Mouse (Mus musculus): ENCODE measurements around the gene Ube2f. TPM values are rescaled to one million over a fixed set of nuclear protein-coding genes. Genes with fewer than 3 reads are reported as not detected.

Gene Ube2f
- polyA plus RNA-seq, 1 experiment from 2014 or later = 59.6 TPM

DNA sequence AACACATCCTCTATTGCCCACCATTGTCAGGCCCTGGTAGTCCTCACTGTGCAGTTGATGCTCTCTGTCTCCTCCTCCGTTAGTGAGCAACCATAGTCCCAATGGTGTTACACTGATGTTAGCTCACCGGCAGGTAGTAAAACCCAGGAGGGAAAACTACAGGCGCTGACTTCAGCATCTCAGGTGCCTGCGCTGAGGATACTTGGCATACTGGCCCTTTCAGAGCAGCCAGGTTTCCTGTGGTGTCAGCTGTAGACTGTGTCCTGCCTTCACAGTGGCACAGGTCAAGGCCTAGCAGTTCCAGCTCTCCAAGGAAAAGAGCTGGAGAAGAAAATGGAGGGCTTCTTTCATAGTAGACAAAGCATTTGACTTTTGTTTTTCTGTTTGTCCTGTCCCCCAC, 26.5 kb downstream of the Ube2f start:
- 96% methylated on average over 4 of the region's 4 CpGs for WGBS
- H3K4me1 ChIP-seq (ENCODE audit: control insufficient read depth, insufficient read depth, low read length) = no peaks in the 10 kb centered on the region
- no peaks in the 10 kb centered on the region for H3K9me3 ChIP-seq (replicated peaks; ENCODE audit: control insufficient read depth, low read length, poor library complexity, severe bottlenecking)
- no peaks in the 10 kb centered on the region for H3K27me3 ChIP-seq (ENCODE audit: control insufficient read depth, insufficient read depth, low read depth, low read length)
- H3K36me3 ChIP-seq (ENCODE audit: control insufficient read depth, insufficient read depth, low read length) = peaks cover 17% of the 10 kb centered on the region
- no peak overlapping the region for H3K9ac ChIP-seq (ENCODE audit: low read depth, low read length)
- no peak for ATAC-seq
- no peak overlapping the region for H3K4me2 ChIP-seq (ENCODE audit: low read length)
- H3K4me3 ChIP-seq (ENCODE audit: low read depth, low read length) = no peak overlapping the region
- no peak overlapping the region for H3K27ac ChIP-seq (ENCODE audit: low read length)

DNA sequence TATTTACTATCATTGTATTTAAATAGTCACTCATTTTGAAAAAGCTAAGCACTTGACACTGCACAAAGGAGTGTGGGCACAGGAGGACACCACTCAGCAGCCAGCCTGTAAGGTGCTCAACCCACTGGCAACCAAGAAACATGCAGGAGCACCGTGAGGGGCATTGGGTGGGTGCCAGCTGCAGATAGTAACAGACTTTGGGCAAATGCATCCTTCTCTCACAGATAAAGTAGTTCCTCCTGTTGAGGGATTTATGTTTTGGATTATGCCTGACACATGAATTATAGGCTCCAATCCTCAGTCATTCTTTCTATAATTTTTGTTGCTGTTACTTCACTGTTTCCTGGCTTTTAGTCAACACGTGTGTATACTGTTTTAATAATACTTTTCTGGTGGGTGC, 27.4 kb downstream of the Ube2f start:
- no peak overlapping the region for H3K27ac ChIP-seq (ENCODE audit: low read length)
- H3K36me3 ChIP-seq (ENCODE audit: control insufficient read depth, insufficient read depth, low read length) = peaks cover 17% of the 10 kb centered on the region
- no peaks in the 10 kb centered on the region for H3K4me1 ChIP-seq (ENCODE audit: control insufficient read depth, insufficient read depth, low read length)
- H3K27me3 ChIP-seq (ENCODE audit: control insufficient read depth, insufficient read depth, low read depth, low read length) = no peaks in the 10 kb centered on the region
- H3K4me3 ChIP-seq (ENCODE audit: low read depth, low read length) = no peak overlapping the region
- ATAC-seq = no peak
- H3K9me3 ChIP-seq (replicated peaks; ENCODE audit: control insufficient read depth, low read length, poor library complexity, severe bottlenecking) = no peaks in the 10 kb centered on the region
- no peak overlapping the region for H3K9ac ChIP-seq (ENCODE audit: low read depth, low read length)
- H3K4me2 ChIP-seq (ENCODE audit: low read length) = no peak overlapping the region
- WGBS = 94% methylated on average over 2 of the region's 2 CpGs

DNA sequence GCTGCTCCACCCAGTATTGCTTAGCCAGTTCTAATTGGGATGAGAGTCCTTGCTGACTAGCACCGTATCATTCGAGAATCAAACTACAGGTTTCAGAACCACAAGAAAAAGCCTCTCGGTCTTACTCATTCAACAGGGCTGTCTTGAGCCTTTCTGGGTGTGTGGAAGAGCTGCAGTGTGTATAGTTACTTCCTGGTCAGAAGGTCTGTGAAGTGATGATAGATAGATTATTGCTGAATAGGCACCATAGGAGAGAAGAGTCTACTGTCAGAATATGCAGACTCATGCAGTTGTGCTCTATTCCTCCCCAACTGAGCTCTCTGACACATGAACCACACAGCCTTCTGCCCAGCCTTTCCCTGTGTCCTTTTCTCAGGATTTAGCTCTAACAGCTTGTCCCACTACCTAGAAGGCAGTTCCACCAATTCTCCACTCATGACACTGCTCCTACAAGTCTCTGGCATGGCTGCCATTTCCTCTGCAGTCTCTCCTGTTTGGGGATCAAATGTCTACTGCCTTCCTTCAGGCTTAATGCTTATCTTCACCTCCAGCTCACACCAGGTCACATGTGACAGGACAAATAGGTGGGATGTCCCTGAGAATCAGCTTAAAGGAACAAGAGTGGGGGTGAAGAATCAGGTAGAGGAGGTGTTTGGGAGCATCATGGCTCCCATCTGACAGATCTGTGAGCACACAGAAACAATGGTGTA, 28.5 kb downstream of the Ube2f start:
- no peak for ATAC-seq
- Histone ChIP-seq H3K4me2 (ENCODE audit: low read length) (no peak overlapping the region), H3K27ac (ENCODE audit: low read length) (no peak overlapping the region), H3K36me3 (ENCODE audit: control insufficient read depth, insufficient read depth, low read length) (peaks cover 17% of the 10 kb centered on the region), H3K9me3 (replicated peaks; ENCODE audit: control insufficient read depth, low read length, poor library complexity, severe bottlenecking) (no peaks in the 10 kb centered on the region), H3K9ac (ENCODE audit: low read depth, low read length) (no peak overlapping the region), H3K4me1 (ENCODE audit: control insufficient read depth, insufficient read depth, low read length) (no peaks in the 10 kb centered on the region), H3K4me3 (ENCODE audit: low read depth, low read length) (no peak overlapping the region), H3K27me3 (ENCODE audit: control insufficient read depth, insufficient read depth, low read depth, low read length) (no peaks in the 10 kb centered on the region)
- WGBS = 97% methylated on average over 3 of the region's 3 CpGs

DNA sequence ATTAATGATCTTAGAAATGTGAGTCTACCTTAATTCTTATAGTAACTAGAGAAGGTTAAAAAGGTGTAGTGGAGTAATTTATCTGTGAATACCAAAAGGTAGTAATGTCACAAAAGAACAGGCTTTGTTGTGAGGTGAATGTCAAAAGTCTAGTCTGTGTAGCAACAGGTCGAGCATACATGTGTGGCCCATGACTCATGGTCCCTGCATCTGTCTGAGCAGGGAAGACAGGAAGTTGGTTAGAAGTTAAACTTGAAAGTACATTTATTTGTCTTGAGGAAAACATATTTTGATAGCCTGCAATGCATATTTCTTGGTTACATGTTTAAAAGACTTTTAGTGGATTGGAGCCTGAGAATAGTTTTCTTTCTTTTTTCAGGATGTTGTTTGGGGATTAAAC, 29.0 kb downstream of the Ube2f start:
- Histone ChIP-seq H3K36me3 (ENCODE audit: control insufficient read depth, insufficient read depth, low read length) (peaks cover 17% of the 10 kb centered on the region), H3K27ac (ENCODE audit: low read length) (no peak overlapping the region), H3K27me3 (ENCODE audit: control insufficient read depth, insufficient read depth, low read depth, low read length) (no peaks in the 10 kb centered on the region), H3K4me2 (ENCODE audit: low read length) (no peak overlapping the region), H3K4me1 (ENCODE audit: control insufficient read depth, insufficient read depth, low read length) (no peaks in the 10 kb centered on the region), H3K9ac (ENCODE audit: low read depth, low read length) (no peak overlapping the region), H3K9me3 (replicated peaks; ENCODE audit: control insufficient read depth, low read length, poor library complexity, severe bottlenecking) (no peaks in the 10 kb centered on the region), H3K4me3 (ENCODE audit: low read depth, low read length) (no peak overlapping the region)
- 87% methylated on average over 1 of the region's 1 CpGs for WGBS
- ATAC-seq = no peak

DNA sequence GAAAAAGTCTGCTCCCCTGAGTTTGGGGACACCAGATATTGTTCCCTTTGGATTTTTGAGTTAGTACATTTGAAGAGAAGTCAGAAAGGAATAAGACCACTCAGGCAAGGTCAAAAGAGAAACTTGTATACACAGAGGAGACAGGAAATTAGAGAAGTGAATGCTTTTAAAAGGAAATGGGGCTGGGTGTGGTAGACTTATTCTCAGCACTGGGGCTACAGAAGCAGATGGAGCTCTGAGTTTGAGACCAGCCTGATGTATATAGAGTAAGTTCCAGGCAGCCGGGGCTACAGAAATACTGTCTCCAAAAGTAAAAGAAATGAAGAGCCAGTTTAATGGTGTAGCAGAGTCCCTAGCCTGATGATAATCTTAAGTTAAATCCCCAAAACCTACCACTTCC, 32.5 kb downstream of the Ube2f start:
- Histone ChIP-seq H3K36me3 (ENCODE audit: control insufficient read depth, insufficient read depth, low read length) (peaks cover 25% of the 10 kb centered on the region), H3K4me3 (ENCODE audit: low read depth, low read length) (no peak overlapping the region), H3K9me3 (replicated peaks; ENCODE audit: control insufficient read depth, low read length, poor library complexity, severe bottlenecking) (no peaks in the 10 kb centered on the region), H3K27ac (ENCODE audit: low read length) (no peak overlapping the region), H3K4me2 (ENCODE audit: low read length) (no peak overlapping the region), H3K4me1 (ENCODE audit: control insufficient read depth, insufficient read depth, low read length) (no peaks in the 10 kb centered on the region), H3K9ac (ENCODE audit: low read depth, low read length) (no peak overlapping the region), H3K27me3 (ENCODE audit: control insufficient read depth, insufficient read depth, low read depth, low read length) (no peaks in the 10 kb centered on the region)
- no peak for ATAC-seq
- WGBS = 94% methylated on average over 1 of the region's 1 CpGs

DNA sequence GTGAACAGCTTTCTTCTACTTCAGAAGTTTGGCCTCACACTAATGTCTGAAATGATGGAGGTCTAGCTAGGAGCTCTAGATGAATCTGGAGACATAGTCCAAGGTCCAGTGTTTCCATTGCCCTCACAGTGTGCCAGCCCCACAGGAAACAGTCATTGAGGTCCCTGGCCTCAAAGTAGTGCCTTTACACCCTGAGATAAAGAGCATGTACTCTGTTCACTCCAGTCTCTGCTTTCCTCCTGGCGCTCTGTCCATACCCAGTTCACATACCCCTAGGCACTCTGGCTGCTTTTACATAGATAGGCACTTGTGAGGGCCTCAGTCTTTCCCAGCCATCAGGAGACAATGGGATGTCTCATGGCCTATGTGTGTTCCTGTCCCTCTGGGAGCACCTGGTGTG, 39.3 kb downstream of the Ube2f start:
- no peaks in the 10 kb centered on the region for H3K27me3 ChIP-seq (ENCODE audit: control insufficient read depth, insufficient read depth, low read depth, low read length)
- WGBS = 97% methylated on average over 1 of the region's 1 CpGs
- H3K36me3 ChIP-seq (ENCODE audit: control insufficient read depth, insufficient read depth, low read length) = peaks cover 11% of the 10 kb centered on the region
- H3K27ac ChIP-seq (ENCODE audit: low read length) = no peak overlapping the region
- no peak for ATAC-seq
- H3K9ac ChIP-seq (ENCODE audit: low read depth, low read length) = no peak overlapping the region
- H3K4me3 ChIP-seq (ENCODE audit: low read depth, low read length) = no peak overlapping the region
- no peaks in the 10 kb centered on the region for H3K4me1 ChIP-seq (ENCODE audit: control insufficient read depth, insufficient read depth, low read length)
- no peak overlapping the region for H3K4me2 ChIP-seq (ENCODE audit: low read length)
- no peaks in the 10 kb centered on the region for H3K9me3 ChIP-seq (replicated peaks; ENCODE audit: control insufficient read depth, low read length, poor library complexity, severe bottlenecking)

DNA sequence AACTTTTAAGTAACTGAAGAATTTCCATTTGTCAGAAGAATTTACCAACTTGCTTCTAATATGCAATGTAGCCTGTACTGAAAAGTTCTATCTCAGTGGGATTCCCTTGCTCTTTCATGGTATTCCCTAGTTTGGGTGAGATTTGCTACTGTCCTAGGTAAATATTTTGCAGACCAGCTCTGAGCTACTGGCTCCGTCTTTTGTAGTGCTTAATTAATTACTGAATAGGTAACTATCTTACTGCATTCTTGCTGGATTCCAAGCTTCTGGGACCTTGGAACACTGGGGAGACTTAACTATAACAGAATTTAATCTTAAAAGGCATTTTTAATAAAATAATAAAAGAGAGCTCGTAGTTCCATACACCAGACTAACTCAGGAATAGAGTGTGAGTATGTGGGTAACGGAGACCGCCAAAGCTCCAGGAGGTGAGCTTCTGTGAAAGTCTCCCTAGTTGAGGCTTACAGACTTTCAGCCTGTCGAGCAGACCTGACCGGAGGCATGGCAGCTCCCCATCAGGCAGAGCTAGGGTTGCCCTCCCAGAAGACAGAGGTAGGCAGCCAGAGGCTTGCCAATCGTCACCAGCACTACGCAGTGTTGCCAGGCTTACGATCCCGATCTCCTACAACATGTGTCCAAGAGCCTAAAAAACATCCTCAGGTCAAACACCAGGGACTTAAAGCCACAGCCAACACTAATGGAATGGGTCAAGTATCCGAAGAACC, 42.2 kb downstream of the Ube2f start:
- Histone ChIP-seq H3K27me3 (ENCODE audit: control insufficient read depth, insufficient read depth, low read depth, low read length) (no peaks in the 10 kb centered on the region), H3K4me1 (ENCODE audit: control insufficient read depth, insufficient read depth, low read length) (no peaks in the 10 kb centered on the region), H3K4me2 (ENCODE audit: low read length) (no peak overlapping the region), H3K9ac (ENCODE audit: low read depth, low read length) (no peak overlapping the region), H3K4me3 (ENCODE audit: low read depth, low read length) (no peak overlapping the region), H3K27ac (ENCODE audit: low read length) (no peak overlapping the region), H3K9me3 (replicated peaks; ENCODE audit: control insufficient read depth, low read length, poor library complexity, severe bottlenecking) (no peaks in the 10 kb centered on the region), H3K36me3 (ENCODE audit: control insufficient read depth, insufficient read depth, low read length) (0 out of 2 replicates have a peak, but pooled peaks cover 3% of the 10 kb centered on the region)
- 93% methylated on average over 11 of the region's 11 CpGs for WGBS
- no peak for ATAC-seq

DNA sequence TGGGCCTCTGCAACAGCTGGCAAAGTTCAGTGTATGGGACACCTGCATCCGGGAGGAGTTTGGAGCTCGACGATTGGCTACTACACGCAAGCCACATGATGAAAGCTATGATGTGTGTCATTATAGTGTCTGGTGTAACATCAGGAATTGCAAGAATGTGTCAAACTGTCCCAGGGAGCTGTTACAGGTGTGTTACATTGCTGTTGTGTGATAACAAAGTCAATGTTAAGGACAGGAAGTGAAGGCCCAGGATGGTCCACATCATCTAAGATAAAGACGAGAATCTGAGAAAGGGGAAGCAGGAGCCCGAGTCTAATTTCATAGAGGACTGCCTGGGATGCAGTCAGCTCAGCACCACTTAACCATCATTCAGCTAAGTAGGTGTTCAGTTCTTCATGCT, 45.4 kb downstream of the Ube2f start:
- Histone ChIP-seq H3K9ac (ENCODE audit: low read depth, low read length) (no peak overlapping the region), H3K9me3 (replicated peaks; ENCODE audit: control insufficient read depth, low read length, poor library complexity, severe bottlenecking) (no peaks in the 10 kb centered on the region), H3K36me3 (ENCODE audit: control insufficient read depth, insufficient read depth, low read length) (no peaks in the 10 kb centered on the region), H3K4me3 (ENCODE audit: low read depth, low read length) (no peak overlapping the region), H3K4me1 (ENCODE audit: control insufficient read depth, insufficient read depth, low read length) (peaks cover 8% of the 10 kb centered on the region; the same call in 1 of the 2 replicates), H3K4me2 (ENCODE audit: low read length) (no peak overlapping the region), H3K27ac (ENCODE audit: low read length) (no peak overlapping the region), H3K27me3 (ENCODE audit: control insufficient read depth, insufficient read depth, low read depth, low read length) (no peaks in the 10 kb centered on the region)
- no peak for ATAC-seq
- 91% methylated on average over 6 of the region's 6 CpGs for WGBS
